Mouse (Mus musculus): ENCODE data around the gene Ctnnal1. TPM values are rescaled to one million over a fixed set of nuclear protein-coding genes. Genes with fewer than 3 reads are reported as not detected.
A peak's percentile ranks its signal among the peaks of the same experiment; 100 is the strongest.
"Not testable (repeated sequence)": the region's sequence is repeated elsewhere in the genome, so short reads cannot be mapped to it uniquely, and the experiment has no call there.

The Ctnnal1 gene
- polyA plus RNA-seq, 1 experiment from 2014 or later, result 9.3 TPM

GRCm38 (mm10) chr4:56892501-56893115 lies 27.6 kb upstream of the Ctnnal1 start:
- Histone ChIP-seq H3K4me3 (ENCODE audit: low read depth, low read length) (no peak overlapping the region), H3K9ac (ENCODE audit: low read length) (no peak overlapping the region), H3K27me3 (ENCODE audit: control insufficient read depth, insufficient read depth, low read length) (no peaks in the 10 kb centered on the region), H3K4me1 (replicated peaks; ENCODE audit: control insufficient read depth, insufficient read depth) (no peaks in the 10 kb centered on the region), H3K36me3 (ENCODE audit: control insufficient read depth, insufficient read depth, low read length) (peaks cover 13% of the 10 kb centered on the region), H3K4me2 (replicated peaks; ENCODE audit: low read depth) (no peak overlapping the region), H3K27ac (replicated peaks) (no peak overlapping the region), H3K9me3 (ENCODE audit: control insufficient read depth, low read length) (no peaks in the 10 kb centered on the region)
- DNase-seq (ENCODE audit: low spot score) (no peak), ATAC-seq (ENCODE audit: low FRiP score, low TSS enrichment) (no peak)
- TF ChIP-seq EP300 (optimal IDR thresholded peaks at IDR 0.05), result no peak
- TF ChIP-seq CTCF (IDR thresholded peaks at IDR 0.05; ENCODE audit: low read depth), result no peak
- 80% methylated on average over 6 of the region's 6 CpGs for WGBS

DNA sequence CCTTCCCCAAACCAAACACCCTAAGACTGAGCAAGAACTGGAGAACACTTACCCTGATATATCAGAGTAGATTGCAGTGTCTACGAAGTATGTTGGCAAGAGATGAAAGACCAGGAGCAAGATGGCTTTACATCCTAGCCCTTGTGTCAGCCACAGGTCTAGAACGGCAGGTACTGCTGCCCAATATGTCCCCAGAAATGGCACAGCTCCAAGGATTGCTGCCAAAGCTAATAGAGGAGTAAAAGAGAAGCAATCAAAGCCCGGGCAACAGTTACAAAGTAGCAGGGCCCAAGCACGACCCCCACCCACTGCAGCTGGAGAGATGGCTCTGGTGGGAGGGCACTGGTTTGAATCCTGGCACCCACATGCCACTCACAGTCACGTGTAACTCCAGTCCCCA lies 23.5 kb upstream of the Ctnnal1 start:
- no peak overlapping the region for H3K27ac ChIP-seq (replicated peaks)
- DNase-seq (ENCODE audit: low spot score), result peak; percentile 30
- H3K4me1 ChIP-seq (replicated peaks; ENCODE audit: control insufficient read depth, insufficient read depth), result no peaks in the 10 kb centered on the region
- no peak overlapping the region for H3K4me3 ChIP-seq (ENCODE audit: low read depth, low read length)
- TF ChIP-seq CTCF (IDR thresholded peaks at IDR 0.05; ENCODE audit: low read depth), result no peak
- TF ChIP-seq EP300 (optimal IDR thresholded peaks at IDR 0.05), result no peak
- ATAC-seq (ENCODE audit: low FRiP score, low TSS enrichment), result no peak
- peaks cover 8% of the 10 kb centered on the region for H3K36me3 ChIP-seq (ENCODE audit: control insufficient read depth, insufficient read depth, low read length)
- no peaks in the 10 kb centered on the region for H3K27me3 ChIP-seq (ENCODE audit: control insufficient read depth, insufficient read depth, low read length)
- no peak overlapping the region for H3K9ac ChIP-seq (ENCODE audit: low read length)
- H3K4me2 ChIP-seq (replicated peaks; ENCODE audit: low read depth), result no peak overlapping the region
- 57% methylated on average over 5 of the region's 5 CpGs for WGBS
- H3K9me3 ChIP-seq (ENCODE audit: control insufficient read depth, low read length), result no peaks in the 10 kb centered on the region

DNA sequence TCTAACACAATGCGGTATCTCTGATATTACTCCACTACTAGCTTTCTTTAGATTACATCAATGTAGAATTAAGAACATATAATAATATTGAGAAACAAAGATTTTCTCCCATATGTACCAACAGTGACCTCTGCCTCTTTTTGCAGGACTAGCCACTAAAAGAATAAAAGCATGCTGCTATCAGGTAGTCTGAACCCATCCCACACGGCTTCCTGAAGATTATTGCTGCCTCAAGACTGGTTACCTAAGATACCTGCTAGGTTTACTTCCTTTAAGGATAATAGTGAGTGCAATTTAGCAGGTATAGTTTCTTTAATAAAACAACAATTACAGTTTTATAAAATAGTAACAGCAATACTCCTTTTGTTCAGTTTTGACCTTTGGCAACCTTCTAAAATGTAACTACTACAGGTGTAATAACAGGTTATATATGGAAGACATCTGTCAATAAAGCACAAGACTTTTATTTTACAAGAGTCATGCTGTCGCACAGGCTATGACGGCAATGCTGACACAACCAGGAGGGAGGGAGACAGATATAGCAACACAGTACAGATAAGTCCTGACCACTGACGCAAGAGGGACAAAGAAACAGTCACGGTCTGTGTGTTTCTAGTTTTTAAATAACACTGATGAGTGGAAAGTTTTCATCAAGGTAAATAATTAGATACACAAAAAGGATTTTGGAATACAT lies 21.4 kb upstream of the Ctnnal1 start:
- Histone ChIP-seq H3K4me2 (replicated peaks; ENCODE audit: low read depth) (no peak overlapping the region), H3K9ac (ENCODE audit: low read length) (no peak overlapping the region), H3K27me3 (ENCODE audit: control insufficient read depth, insufficient read depth, low read length) (no peaks in the 10 kb centered on the region), H3K4me3 (ENCODE audit: low read depth, low read length) (no peak overlapping the region), H3K36me3 (ENCODE audit: control insufficient read depth, insufficient read depth, low read length) (peaks cover 8% of the 10 kb centered on the region), H3K4me1 (replicated peaks; ENCODE audit: control insufficient read depth, insufficient read depth) (no peaks in the 10 kb centered on the region), H3K27ac (replicated peaks) (no peak overlapping the region), H3K9me3 (ENCODE audit: control insufficient read depth, low read length) (no peaks in the 10 kb centered on the region)
- TF ChIP-seq EP300 (optimal IDR thresholded peaks at IDR 0.05) (no peak), CTCF (IDR thresholded peaks at IDR 0.05; ENCODE audit: low read depth) (no peak)
- ATAC-seq (ENCODE audit: low FRiP score, low TSS enrichment) (no peak), DNase-seq (ENCODE audit: low spot score) (no peak)
- 87% methylated on average over 6 of the region's 6 CpGs for WGBS

GRCm38 (mm10) chr4:56880036-56880703 lies 15.2 kb upstream of the Ctnnal1 start:
- Histone ChIP-seq H3K4me3 (ENCODE audit: low read depth, low read length) (no peak overlapping the region), H3K9ac (ENCODE audit: low read length) (no peak overlapping the region), H3K4me2 (replicated peaks; ENCODE audit: low read depth) (no peak overlapping the region), H3K27me3 (ENCODE audit: control insufficient read depth, insufficient read depth, low read length) (no peaks in the 10 kb centered on the region), H3K36me3 (ENCODE audit: control insufficient read depth, insufficient read depth, low read length) (peaks cover 4% of the 10 kb centered on the region), H3K9me3 (ENCODE audit: control insufficient read depth, low read length) (no peaks in the 10 kb centered on the region), H3K27ac (replicated peaks) (no peak overlapping the region), H3K4me1 (replicated peaks; ENCODE audit: control insufficient read depth, insufficient read depth) (no peaks in the 10 kb centered on the region)
- no peak for DNase-seq (ENCODE audit: low spot score)
- TF ChIP-seq EP300 (optimal IDR thresholded peaks at IDR 0.05) (no peak), CTCF (IDR thresholded peaks at IDR 0.05; ENCODE audit: low read depth) (no peak)
- 76% methylated on average over 11 of the region's 11 CpGs for WGBS
- ATAC-seq (ENCODE audit: low FRiP score, low TSS enrichment), result no peak

DNA sequence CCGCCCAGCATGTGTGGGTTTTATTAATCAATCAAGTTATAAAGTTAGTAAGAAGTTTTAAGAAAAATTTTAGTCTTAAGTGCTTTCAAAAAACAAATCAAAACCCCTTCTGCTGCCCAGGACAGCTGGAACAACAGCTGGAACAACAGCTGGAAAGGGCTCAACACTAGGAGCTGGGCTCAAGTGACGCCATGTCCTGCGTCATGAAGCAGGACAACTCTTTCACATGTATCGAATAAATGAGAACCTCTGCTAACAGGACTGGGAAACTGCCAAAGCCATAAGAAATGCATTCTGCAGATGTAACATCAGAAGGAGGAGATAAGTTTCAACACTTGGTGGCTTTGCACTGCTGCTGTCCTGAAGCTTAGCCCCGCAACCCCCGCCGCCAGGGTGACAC lies 14.0 kb upstream of the Ctnnal1 start:
- DNase-seq (ENCODE audit: low spot score) (no peak), ATAC-seq (ENCODE audit: low FRiP score, low TSS enrichment) (no peak)
- no peak for TF ChIP-seq CTCF (IDR thresholded peaks at IDR 0.05; ENCODE audit: low read depth)
- TF ChIP-seq EP300 (optimal IDR thresholded peaks at IDR 0.05), result no peak
- WGBS, result 91% methylated on average over 7 of the region's 7 CpGs
- Histone ChIP-seq H3K4me3 (ENCODE audit: low read depth, low read length) (no peak overlapping the region), H3K27me3 (ENCODE audit: control insufficient read depth, insufficient read depth, low read length) (no peaks in the 10 kb centered on the region), H3K4me1 (replicated peaks; ENCODE audit: control insufficient read depth, insufficient read depth) (no peaks in the 10 kb centered on the region), H3K9me3 (ENCODE audit: control insufficient read depth, low read length) (no peaks in the 10 kb centered on the region), H3K9ac (ENCODE audit: low read length) (no peak overlapping the region), H3K27ac (replicated peaks) (no peak overlapping the region), H3K4me2 (replicated peaks; ENCODE audit: low read depth) (no peak overlapping the region), H3K36me3 (ENCODE audit: control insufficient read depth, insufficient read depth, low read length) (peaks cover 4% of the 10 kb centered on the region)

- H3K4me3 ChIP-seq (ENCODE audit: low read depth, low read length); H3K27ac ChIP-seq (replicated peaks); H3K4me2 ChIP-seq (replicated peaks; ENCODE audit: low read depth); H3K9ac ChIP-seq (ENCODE audit: low read length); H3K9me3 ChIP-seq (ENCODE audit: control insufficient read depth, low read length); DNase-seq (ENCODE audit: low spot score); H3K36me3 ChIP-seq (ENCODE audit: control insufficient read depth, insufficient read depth, low read length); H3K4me1 ChIP-seq (replicated peaks; ENCODE audit: control insufficient read depth, insufficient read depth); H3K27me3 ChIP-seq (ENCODE audit: control insufficient read depth, insufficient read depth, low read length); ATAC-seq (ENCODE audit: low FRiP score, low TSS enrichment): not testable (repeated sequence)
- WGBS, result 95% methylated on average over 11 of the region's 11 CpGs
These were observed 5.6 kb upstream of the Ctnnal1 start for GRCm38 (mm10) chr4:56870541-56870940.
